Mouse (Mus musculus) layer of hippocampus, adult 11-12 months (tissue): ENCODE measurements at regions not wholly inside any gene's neighbourhood (a gene's known extent, or its start where the extent isn't known, plus 50 kb on each side); places are given as distances from the start of the nearest gene placed in this dataset.

Experiments used
- DNase-seq: peaks from one replicate; pipeline ENCODE4 v3.0.0; 2022; ENCODE audit warnings: low spot score

DNA sequence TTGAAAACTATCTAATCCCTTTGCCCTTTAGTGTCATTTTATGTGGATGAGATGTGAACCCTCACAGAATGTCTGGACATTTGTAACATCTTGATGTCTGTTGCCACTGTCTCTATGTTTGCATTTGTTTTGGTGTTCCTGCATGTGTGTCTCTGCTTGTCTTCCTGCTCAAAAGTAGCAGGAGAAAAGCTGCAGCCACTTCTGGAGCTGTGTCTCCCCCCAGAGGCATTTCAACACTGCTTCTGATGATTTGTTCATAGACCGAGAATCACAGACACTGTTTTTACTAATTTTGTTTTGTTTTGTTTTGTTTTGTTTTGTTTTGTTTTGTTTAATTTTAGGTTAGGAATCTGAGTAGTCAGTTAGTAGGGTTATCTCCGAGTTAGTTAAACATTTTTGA, 883.8 kb downstream of the Gbe1 start:
- peak; percentile 4 for DNase-seq

DNA sequence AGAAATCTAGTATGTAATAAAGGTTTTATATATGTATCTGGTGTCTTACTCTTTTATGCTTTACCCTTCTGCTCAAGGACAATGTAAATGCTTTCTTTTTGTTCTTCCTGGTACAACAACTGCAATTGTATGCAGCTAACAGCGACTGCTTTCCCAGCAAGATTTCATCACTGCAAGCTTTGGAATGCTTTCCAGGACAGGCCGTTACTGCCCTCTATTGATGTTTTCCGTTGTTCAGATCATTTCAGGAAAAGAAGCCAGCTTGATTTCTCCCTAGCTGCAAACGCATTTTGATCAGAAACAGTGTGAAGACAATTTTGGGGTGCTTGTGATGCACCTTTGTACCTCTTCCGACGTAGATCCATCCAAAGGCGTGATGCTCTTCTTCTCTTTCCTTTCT, 895.1 kb downstream of the Gbe1 start:
- DNase-seq: peak; percentile 16

DNA sequence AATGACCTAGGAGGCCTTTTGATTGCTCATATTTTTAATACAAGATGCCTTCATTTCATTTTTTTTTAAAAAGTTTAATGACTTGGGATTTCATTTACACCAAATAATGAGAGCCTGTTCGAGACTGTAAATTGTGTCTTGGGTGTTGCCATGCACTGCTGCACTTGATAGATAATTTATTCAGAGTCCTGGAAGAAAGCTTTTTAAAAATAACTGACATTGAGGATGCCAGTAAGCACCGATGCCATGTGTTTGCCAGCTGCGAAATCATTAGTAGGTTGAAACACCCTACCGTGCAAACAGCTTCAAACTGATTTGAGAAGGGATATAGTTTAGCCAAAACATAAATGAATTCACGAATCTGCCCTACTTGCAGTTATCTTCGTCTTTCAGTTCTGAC, 910.7 kb downstream of the Gbe1 start:
- DNase-seq: no peak

DNA sequence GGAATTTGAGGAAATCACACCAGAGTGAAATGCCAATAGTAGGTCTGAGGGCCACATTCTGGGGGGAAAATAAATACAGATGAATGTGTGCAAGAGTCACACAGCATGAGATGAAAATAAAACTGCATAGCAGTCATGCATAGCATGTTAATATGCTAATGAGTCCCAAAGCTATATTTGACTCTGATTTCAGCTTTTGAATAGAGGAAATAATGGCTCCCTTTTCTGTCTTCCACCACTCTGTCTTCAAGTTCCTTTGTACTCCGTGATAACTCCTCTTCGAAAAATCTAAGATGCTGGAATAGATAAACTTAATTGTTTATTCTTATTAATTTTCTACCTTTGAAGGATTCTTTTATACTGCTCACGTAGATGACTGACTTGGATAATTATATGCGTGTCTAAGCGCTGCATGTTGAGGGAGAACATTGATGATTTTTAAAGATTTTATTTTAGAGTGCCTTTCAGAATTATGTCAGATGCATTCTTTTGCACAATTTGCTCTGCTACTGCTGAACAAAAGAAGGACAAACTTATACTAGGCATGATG, 916.4 kb downstream of the Gbe1 start:
- DNase-seq: no peak

- no peak for DNase-seq
Observed at GRCm38 (mm10) chr16:71243065-71243464, 929.3 kb downstream of the Gbe1 start.

- DNase-seq: no peak
Observed at GRCm38 (mm10) chr16:71243480-71243879, 929.7 kb downstream of the Gbe1 start.

DNA sequence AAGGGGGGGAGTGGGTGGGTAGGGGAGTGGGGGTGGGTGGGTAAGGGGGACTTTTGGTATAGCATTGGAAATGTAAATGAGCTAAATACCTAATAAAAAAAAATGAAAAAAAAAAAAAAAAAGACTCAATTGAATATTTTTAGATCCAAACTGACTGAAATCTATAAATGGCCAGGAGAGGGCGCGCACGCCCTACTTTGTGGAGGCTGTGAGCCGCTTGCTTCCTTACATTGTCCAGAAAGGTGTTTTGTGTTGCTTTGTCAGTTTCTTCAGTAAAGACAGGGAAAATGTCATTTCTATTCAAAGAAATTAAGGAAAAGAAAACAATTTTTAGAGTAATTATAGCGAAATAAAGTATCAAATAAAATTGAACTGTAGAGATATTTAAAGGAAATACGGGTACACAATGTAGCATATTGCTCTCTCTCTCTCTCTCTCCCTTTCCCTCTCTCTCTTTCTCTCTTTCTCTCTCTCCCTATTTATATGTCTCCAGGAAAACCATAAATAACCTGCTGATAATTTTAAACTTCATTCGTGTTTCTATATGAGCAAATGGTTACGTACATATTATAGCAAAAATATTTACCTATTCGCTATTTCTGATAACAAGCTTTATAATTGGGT, 933.9 kb downstream of the Gbe1 start:
- peak; percentile 79 for DNase-seq

DNA sequence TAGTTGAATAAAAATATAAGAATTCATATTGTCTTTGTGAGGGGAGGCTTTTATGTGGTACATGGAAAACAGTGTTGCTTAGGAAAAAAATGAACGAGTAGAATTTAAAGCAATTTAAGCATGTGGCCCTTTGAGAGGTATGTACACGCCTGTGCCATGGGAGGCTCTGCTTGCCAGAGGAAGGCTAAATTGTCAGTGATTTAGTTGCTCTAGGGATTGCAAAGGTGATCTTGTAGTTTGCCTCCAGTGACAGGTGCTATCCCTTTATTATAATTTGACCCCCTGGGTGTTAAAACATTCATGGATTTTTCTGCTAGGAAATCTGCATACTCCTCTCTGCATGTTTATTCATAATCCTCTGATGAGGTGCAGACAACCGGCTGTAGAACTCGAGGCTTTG, 942.0 kb downstream of the Gbe1 start:
- DNase-seq: no peak

DNA sequence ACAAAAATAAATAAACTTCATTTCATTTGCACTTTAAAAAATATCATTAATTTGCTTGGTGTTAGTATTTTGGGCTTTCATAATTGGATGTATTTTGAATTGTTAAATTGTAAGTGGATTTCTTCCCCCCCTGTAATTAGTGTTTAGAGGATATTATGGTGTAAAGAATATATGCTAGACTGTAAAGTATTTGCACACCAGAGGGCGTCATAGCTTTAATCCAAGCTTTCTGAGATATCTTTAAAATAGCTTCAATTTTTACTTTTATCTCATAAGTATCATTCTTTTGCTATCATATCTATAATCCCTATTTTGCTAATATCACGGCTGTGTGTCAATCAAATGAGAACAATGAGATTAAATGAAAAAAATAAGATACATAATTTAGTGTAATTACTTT, 942.4 kb downstream of the Gbe1 start:
- DNase-seq: peak; percentile 13

DNA sequence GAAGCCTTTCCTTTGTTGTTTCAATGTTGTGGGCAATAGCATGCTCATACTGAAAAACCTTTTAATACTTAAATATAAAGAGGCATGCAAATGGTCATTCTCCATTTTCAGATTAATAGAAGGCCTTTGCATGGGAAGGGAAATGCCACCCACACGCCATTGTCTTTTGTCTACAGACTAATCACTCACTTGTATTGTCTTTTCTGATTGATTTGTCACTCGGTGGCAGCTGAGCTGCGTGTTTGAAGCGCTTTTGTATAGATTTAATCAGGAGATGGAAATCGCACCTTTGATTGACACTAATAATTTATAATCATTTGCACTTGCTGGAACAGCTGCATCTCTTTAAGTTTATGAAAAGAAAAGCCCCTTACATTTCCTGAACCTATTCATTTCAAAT, 953.4 kb downstream of the Gbe1 start:
- no peak for DNase-seq
